Mouse (Mus musculus): Measurements from ENCODE around the gene Zic5. TPM values are rescaled to one million over a fixed set of nuclear protein-coding genes. Genes with fewer than 3 reads are reported as not detected.

The Zic5 gene
- total and polyA plus RNA-seq, 3 experiments: not detected

- Histone ChIP-seq H3K9ac (ENCODE audit: low read depth, low read length) (no peak overlapping the region), H3K79me2 (replicated peaks; ENCODE audit: control insufficient read depth, insufficient read depth, low read length) (no peaks in the 10 kb centered on the region), H3K36me3 (ENCODE audit: control insufficient read depth, insufficient read depth, low read length) (no peaks in the 10 kb centered on the region), H3K4me1 (ENCODE audit: control insufficient read depth, insufficient read depth, low read length) (no peaks in the 10 kb centered on the region), H3K4me3 (no peak overlapping the region), H3K27me3 (ENCODE audit: control insufficient read depth, insufficient read depth, low read length) (no peaks in the 10 kb centered on the region), H3K27ac (no peak overlapping the region)
- intact Hi-C loops (cut with DNase I): no loop called here
- DNase-seq: no peak
- 59% methylated on average over 10 of the region's 10 CpGs for WGBS
- TF ChIP-seq EP300 (IDR thresholded peaks at IDR 0.05; ENCODE audit: insufficient read depth, low read depth, low read length): no peak
Observed at GRCm38 (mm10) chr14:122436850-122437249, 28.6 kb downstream of the Zic5 start.

GRCm38 (mm10) chr14:122434039-122434438, 31.4 kb downstream of the Zic5 start:
- Histone ChIP-seq H3K4me1 (ENCODE audit: control insufficient read depth, insufficient read depth, low read length) (no peaks in the 10 kb centered on the region), H3K36me3 (ENCODE audit: control insufficient read depth, insufficient read depth, low read length) (no peaks in the 10 kb centered on the region), H3K4me3 (no peak overlapping the region), H3K79me2 (replicated peaks; ENCODE audit: control insufficient read depth, insufficient read depth, low read length) (no peaks in the 10 kb centered on the region), H3K27me3 (ENCODE audit: control insufficient read depth, insufficient read depth, low read length) (no peaks in the 10 kb centered on the region), H3K27ac (no peak overlapping the region), H3K9ac (ENCODE audit: low read depth, low read length) (no peak overlapping the region)
- 92% methylated on average over 10 of the region's 10 CpGs for WGBS
- no peak for DNase-seq
- TF ChIP-seq POLR2A (IDR thresholded peaks at IDR 0.05; ENCODE audit: insufficient read depth, low read depth, low read length) (no peak), EP300 (IDR thresholded peaks at IDR 0.05; ENCODE audit: insufficient read depth, low read depth, low read length) (no peak), CTCF (IDR thresholded peaks at IDR 0.05) (no peak)
- intact Hi-C loops (cut with DNase I): no loop called here

DNA sequence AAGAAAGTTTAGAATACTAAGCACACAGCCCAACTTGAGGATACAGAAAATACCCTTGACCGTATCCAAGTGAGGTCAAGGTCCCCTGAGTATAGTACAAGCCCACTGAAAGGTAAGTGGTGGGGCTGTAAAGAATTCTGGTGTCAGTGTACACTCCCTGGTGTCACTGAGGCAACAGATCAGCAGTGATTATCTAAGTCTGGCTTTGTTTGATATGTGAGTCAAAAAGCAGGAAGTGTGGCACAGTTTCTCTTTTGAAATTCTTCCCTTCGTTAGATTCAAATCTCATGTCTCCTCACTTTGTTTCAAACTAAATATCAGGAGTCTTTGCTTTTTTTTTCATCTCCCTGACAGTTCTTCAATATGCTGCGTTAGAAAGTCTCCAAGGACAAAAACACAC, 32.9 kb downstream of the Zic5 start:
- no peak for DNase-seq
- no peak overlapping the region for H3K9ac ChIP-seq (ENCODE audit: low read depth, low read length)
- no peak overlapping the region for H3K27ac ChIP-seq
- TF ChIP-seq CTCF (IDR thresholded peaks at IDR 0.05) (no peak), EP300 (IDR thresholded peaks at IDR 0.05; ENCODE audit: insufficient read depth, low read depth, low read length) (no peak), POLR2A (IDR thresholded peaks at IDR 0.05; ENCODE audit: insufficient read depth, low read depth, low read length) (no peak)
- WGBS: 61% methylated on average over 3 of the region's 3 CpGs
- H3K4me3 ChIP-seq: no peak overlapping the region
- intact Hi-C loops (cut with DNase I): no loop called here
- no peaks in the 10 kb centered on the region for H3K4me1 ChIP-seq (ENCODE audit: control insufficient read depth, insufficient read depth, low read length)
- no peaks in the 10 kb centered on the region for H3K27me3 ChIP-seq (ENCODE audit: control insufficient read depth, insufficient read depth, low read length)
- H3K79me2 ChIP-seq (replicated peaks; ENCODE audit: control insufficient read depth, insufficient read depth, low read length): no peaks in the 10 kb centered on the region
- no peaks in the 10 kb centered on the region for H3K36me3 ChIP-seq (ENCODE audit: control insufficient read depth, insufficient read depth, low read length)

- H3K27me3 ChIP-seq (ENCODE audit: control insufficient read depth, insufficient read depth, low read length): peaks cover 2% of the 10 kb centered on the region; the same call in 1 of the 2 replicates
- 82% methylated on average over 3 of the region's 3 CpGs for WGBS
- TF ChIP-seq CTCF (IDR thresholded peaks at IDR 0.05) (no peak), POLR2A (IDR thresholded peaks at IDR 0.05; ENCODE audit: insufficient read depth, low read depth, low read length) (no peak), EP300 (IDR thresholded peaks at IDR 0.05; ENCODE audit: insufficient read depth, low read depth, low read length) (no peak)
- H3K79me2 ChIP-seq (replicated peaks; ENCODE audit: control insufficient read depth, insufficient read depth, low read length): no peaks in the 10 kb centered on the region
- no peaks in the 10 kb centered on the region for H3K4me1 ChIP-seq (ENCODE audit: control insufficient read depth, insufficient read depth, low read length)
- H3K27ac ChIP-seq: no peak overlapping the region
- DNase-seq: no peak
- H3K36me3 ChIP-seq (ENCODE audit: control insufficient read depth, insufficient read depth, low read length): no peaks in the 10 kb centered on the region
- no peak overlapping the region for H3K4me3 ChIP-seq
- intact Hi-C loops (cut with DNase I): no loop called here
- no peak overlapping the region for H3K9ac ChIP-seq (ENCODE audit: low read depth, low read length)
Observed at GRCm38 (mm10) chr14:122427654-122428053, 37.8 kb downstream of the Zic5 start.

DNA sequence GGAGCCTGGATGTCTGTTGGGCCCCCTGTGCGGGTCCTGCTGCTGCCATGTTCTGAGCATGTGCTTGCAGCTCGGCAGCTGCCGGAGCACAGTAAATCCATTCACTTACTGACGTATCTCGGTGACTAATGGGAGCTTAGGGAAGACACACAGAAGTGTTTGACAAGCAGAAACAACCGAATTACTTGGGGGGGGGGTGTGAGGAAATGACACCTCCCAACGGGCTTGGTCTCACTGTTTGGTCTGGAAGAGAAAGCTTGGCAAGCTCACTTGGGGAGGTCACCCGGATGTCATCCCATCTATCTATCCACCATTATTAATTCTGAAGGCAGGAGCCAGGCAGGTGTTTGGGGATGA, 38.3 kb downstream of the Zic5 start:
- Histone ChIP-seq H3K9ac (ENCODE audit: low read depth, low read length) (no peak overlapping the region), H3K27ac (no peak overlapping the region), H3K4me1 (ENCODE audit: control insufficient read depth, insufficient read depth, low read length) (no peaks in the 10 kb centered on the region), H3K4me3 (no peak overlapping the region), H3K79me2 (replicated peaks; ENCODE audit: control insufficient read depth, insufficient read depth, low read length) (no peaks in the 10 kb centered on the region), H3K27me3 (ENCODE audit: control insufficient read depth, insufficient read depth, low read length) (peaks cover 2% of the 10 kb centered on the region; the same call in 1 of the 2 replicates), H3K36me3 (ENCODE audit: control insufficient read depth, insufficient read depth, low read length) (no peaks in the 10 kb centered on the region)
- intact Hi-C loops (cut with DNase I): no loop called here
- DNase-seq: no peak
- no peak for TF ChIP-seq EP300 (IDR thresholded peaks at IDR 0.05; ENCODE audit: insufficient read depth, low read depth, low read length)
- no peak for TF ChIP-seq POLR2A (IDR thresholded peaks at IDR 0.05; ENCODE audit: insufficient read depth, low read depth, low read length)
- TF ChIP-seq CTCF (IDR thresholded peaks at IDR 0.05): no peak
- 73% methylated on average over 8 of the region's 8 CpGs for WGBS

GRCm38 (mm10) chr14:122426529-122427203, 38.8 kb downstream of the Zic5 start:
- WGBS: 61% methylated on average over 10 of the region's 10 CpGs
- TF ChIP-seq CTCF (IDR thresholded peaks at IDR 0.05): no peak
- no peak for TF ChIP-seq EP300 (IDR thresholded peaks at IDR 0.05; ENCODE audit: insufficient read depth, low read depth, low read length)
- TF ChIP-seq POLR2A (IDR thresholded peaks at IDR 0.05; ENCODE audit: insufficient read depth, low read depth, low read length): no peak
- Histone ChIP-seq H3K27ac (no peak overlapping the region), H3K9ac (ENCODE audit: low read depth, low read length) (no peak overlapping the region), H3K79me2 (replicated peaks; ENCODE audit: control insufficient read depth, insufficient read depth, low read length) (no peaks in the 10 kb centered on the region), H3K36me3 (ENCODE audit: control insufficient read depth, insufficient read depth, low read length) (no peaks in the 10 kb centered on the region), H3K4me3 (no peak overlapping the region), H3K4me1 (ENCODE audit: control insufficient read depth, insufficient read depth, low read length) (no peaks in the 10 kb centered on the region), H3K27me3 (ENCODE audit: control insufficient read depth, insufficient read depth, low read length) (peaks cover 2% of the 10 kb centered on the region; the same call in 1 of the 2 replicates)
- DNase-seq: no peak
- intact Hi-C loops (cut with DNase I): no loop called here

All from heart, adult 2 months (tissue).